Mouse (Mus musculus) lung, postnatal 0 days (tissue): ENCODE measurements at regions not wholly inside any gene's neighbourhood (a gene's known extent, or its start where the extent isn't known, plus 50 kb on each side); places are given as distances from the start of the nearest gene placed in this dataset.

ENCODE experiments used
- ATAC-seq: fragments of 200-750 bp; cut with Nextera tagmentation; 2 replicates; pipeline ENCODE4 v1.8.0; 2017; ENCODE audit warnings: moderate library complexity
- DNase-seq: peaks from one replicate; pipeline ENCODE4 v3.0.0-alpha.2; 2016; ENCODE audit warnings: low spot score
- H3K27ac ChIP-seq: fragments of 300-500 bp; sonication (generic); 2 replicates; pipeline ENCODE4 v1.5.1; 2014; ENCODE audit warnings: antibody characterized with exemption, mild to moderate bottlenecking, low read length, mixed read lengths
- H3K27me3 ChIP-seq: fragments of 300-500 bp; sonication (generic); replicated peaks from 2 replicates; pipeline ENCODE4 v1.6.1; 2014; ENCODE audit warnings: low read length, mixed read lengths; ENCODE audit not compliant: insufficient read depth
- H3K36me3 ChIP-seq: fragments of 300-500 bp; sonication (generic); 2 replicates; pipeline ENCODE4 v1.6.1; 2014; ENCODE audit warnings: low read length, mixed read lengths; ENCODE audit not compliant: insufficient read depth
- H3K4me1 ChIP-seq: fragments of 300-500 bp; sonication (generic); 2 replicates; pipeline ENCODE4 v1.6.1; 2014; ENCODE audit warnings: antibody characterized with exemption, low read depth, low read length, mixed read lengths; ENCODE audit not compliant: insufficient read depth
- H3K4me2 ChIP-seq: fragments of 300-500 bp; sonication (generic); replicated peaks from 2 replicates; pipeline ENCODE4 v1.6.1; 2014; ENCODE audit warnings: low read depth, mild to moderate bottlenecking, low read length, moderate library complexity, mixed read lengths
- H3K4me3 ChIP-seq: fragments of 300-500 bp; sonication (generic); 2 replicates; pipeline ENCODE4 v1.5.1; 2014; ENCODE audit warnings: low read depth, low read length
- H3K9ac ChIP-seq: fragments of 300-500 bp; sonication (generic); replicated peaks from 2 replicates; pipeline ENCODE4 v1.6.1; 2014; ENCODE audit warnings: low read depth, mild to moderate bottlenecking
- H3K9me3 ChIP-seq: fragments of 300-500 bp; sonication (generic); 2 replicates; pipeline ENCODE4 v1.6.1; 2016; ENCODE audit warnings: low read length, mixed read lengths
- CTCF ChIP-seq: IDR thresholded peaks from 2 replicates; pipeline ENCODE4 v1.5.1; 2016; ENCODE audit warnings: antibody characterized with exemption, mild to moderate bottlenecking
- EP300 ChIP-seq: IDR thresholded peaks from 2 replicates; pipeline ENCODE4 v1.6.1; 2016; ENCODE audit warnings: antibody characterized with exemption, mild to moderate bottlenecking, control low read depth
- WGBS: fragments of 180-500 bp; shearing (Covaris S2); extraction: QIAGEN DNeasy Blood & Tissue Kit; methylation state at CpG from one replicate; pipeline ENCODE4 v1.1.7; 2014; 5-methylcytosine and 5-hydroxymethylcytosine counted together

DNA sequence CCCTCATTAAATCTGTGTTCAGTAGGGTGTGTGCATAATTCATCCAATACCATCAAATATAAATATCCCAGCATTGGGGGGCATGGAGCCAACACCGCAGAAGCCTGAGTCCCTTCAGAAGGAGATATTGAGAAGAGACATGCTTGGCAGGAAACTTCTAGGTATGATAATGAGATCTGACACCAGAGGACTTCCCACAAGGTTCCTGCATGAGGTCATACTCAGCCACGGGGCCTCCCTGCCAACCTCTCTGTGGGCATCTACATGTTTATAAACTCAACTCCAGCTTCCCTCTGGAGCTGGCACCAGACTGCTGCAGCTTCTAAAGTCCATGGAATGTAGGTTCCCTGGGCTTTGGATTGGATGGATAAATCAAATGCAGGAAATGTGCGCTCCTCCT, 587.4 kb upstream of the Kdm8 start:
- no peak overlapping the region for H3K9ac ChIP-seq
- no peak overlapping the region for H3K4me2 ChIP-seq
- no peak for DNase-seq
- H3K9me3 ChIP-seq, result no peaks in the 10 kb centered on the region
- no peak overlapping the region for H3K4me3 ChIP-seq
- ATAC-seq, result no peak
- 74% methylated on average over 3 of the region's 3 CpGs for WGBS
- H3K36me3 ChIP-seq, result no peaks in the 10 kb centered on the region
- no peak overlapping the region for H3K27ac ChIP-seq
- TF ChIP-seq CTCF (no peak), EP300 (no peak)
- no peaks in the 10 kb centered on the region for H3K27me3 ChIP-seq
- H3K4me1 ChIP-seq, result no peaks in the 10 kb centered on the region

DNA sequence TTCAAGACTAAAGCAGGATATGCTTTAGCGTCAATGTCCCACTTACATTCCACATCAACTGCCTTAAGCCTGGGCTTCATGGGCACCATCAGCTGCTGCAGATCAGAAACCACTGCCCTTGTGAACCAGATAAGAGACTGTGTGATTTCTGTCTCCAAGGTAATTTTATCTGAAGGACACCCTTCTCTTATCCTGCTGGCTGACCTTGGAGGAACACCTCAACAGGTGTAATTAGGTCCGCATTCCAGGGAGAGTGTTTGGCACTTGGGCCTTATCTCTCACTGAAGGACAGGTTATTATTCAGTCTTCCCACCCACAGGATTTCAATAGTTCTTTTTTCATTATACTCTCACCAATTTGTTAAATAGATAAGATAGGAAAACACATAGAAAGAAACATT, 583.1 kb upstream of the Kdm8 start:
- no peak for DNase-seq
- Histone ChIP-seq H3K9me3 (no peaks in the 10 kb centered on the region), H3K36me3 (no peaks in the 10 kb centered on the region), H3K27me3 (no peaks in the 10 kb centered on the region), H3K4me3 (no peak overlapping the region), H3K27ac (no peak overlapping the region), H3K4me2 (no peak overlapping the region), H3K4me1 (no peaks in the 10 kb centered on the region), H3K9ac (no peak overlapping the region)
- no peak for ATAC-seq
- 58% methylated on average over 2 of the region's 2 CpGs for WGBS
- TF ChIP-seq EP300 (no peak), CTCF (no peak)

DNA sequence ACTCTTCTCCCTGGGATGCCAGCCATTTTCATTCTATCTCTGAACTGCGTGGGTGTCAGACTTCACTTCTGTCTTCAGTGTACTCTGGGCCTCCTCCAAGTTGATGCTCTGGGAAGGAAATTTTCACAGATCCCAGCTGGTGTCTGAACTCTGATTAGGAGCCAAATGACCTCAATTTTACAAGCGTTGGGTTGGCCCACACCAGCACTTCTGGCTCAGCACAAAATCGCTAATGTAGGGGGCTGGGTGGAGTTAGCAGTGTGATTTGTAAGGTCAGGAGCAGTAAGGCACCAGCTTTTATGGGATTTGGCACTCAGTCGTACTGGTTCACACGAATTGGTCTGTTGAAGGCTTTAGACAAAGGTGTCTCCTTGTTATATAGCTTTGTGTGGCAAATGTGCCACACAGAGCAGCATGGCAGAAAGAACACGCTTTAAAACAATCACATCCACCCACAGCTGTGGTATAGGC, 576.3 kb upstream of the Kdm8 start:
- no peak overlapping the region for H3K9ac ChIP-seq
- no peak overlapping the region for H3K4me3 ChIP-seq
- TF ChIP-seq EP300 (0 out of 2 replicates have a peak, but pooled peaks have one; percentile 7), CTCF (no peak)
- WGBS, result 45% methylated on average over 6 of the region's 6 CpGs
- no peaks in the 10 kb centered on the region for H3K4me1 ChIP-seq
- peak; percentile 80 for ATAC-seq
- H3K27ac ChIP-seq, result no peak overlapping the region
- no peaks in the 10 kb centered on the region for H3K36me3 ChIP-seq
- H3K27me3 ChIP-seq, result no peaks in the 10 kb centered on the region
- H3K4me2 ChIP-seq, result no peak overlapping the region
- DNase-seq, result peak; percentile 82
- no peaks in the 10 kb centered on the region for H3K9me3 ChIP-seq

DNA sequence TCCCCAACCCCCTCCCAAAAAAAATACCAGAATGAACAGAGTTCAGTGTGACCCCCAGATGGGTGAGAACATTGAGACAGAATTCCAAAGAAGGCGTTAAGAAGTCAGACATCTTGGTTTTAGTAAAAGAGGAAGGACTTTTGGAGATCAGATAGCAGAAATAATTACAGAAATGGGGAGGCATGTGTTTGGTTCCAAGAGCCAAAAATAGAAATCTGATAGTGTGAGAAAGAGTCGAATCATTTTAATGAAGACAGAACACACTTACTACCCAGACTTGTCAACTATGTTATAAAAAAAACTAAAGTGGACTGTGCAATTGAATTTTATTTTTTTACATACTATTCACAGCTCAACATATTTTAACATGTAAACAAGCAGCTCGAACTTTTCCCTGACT, 575.9 kb upstream of the Kdm8 start:
- Histone ChIP-seq H3K4me2 (no peak overlapping the region), H3K9ac (no peak overlapping the region), H3K27ac (no peak overlapping the region), H3K27me3 (no peaks in the 10 kb centered on the region), H3K4me3 (no peak overlapping the region), H3K36me3 (no peaks in the 10 kb centered on the region), H3K9me3 (no peaks in the 10 kb centered on the region), H3K4me1 (no peaks in the 10 kb centered on the region)
- peak; percentile 60 for DNase-seq
- 49% methylated on average over 3 of the region's 3 CpGs for WGBS
- ATAC-seq, result peak; percentile 28
- TF ChIP-seq EP300 (no peak), CTCF (no peak)

DNA sequence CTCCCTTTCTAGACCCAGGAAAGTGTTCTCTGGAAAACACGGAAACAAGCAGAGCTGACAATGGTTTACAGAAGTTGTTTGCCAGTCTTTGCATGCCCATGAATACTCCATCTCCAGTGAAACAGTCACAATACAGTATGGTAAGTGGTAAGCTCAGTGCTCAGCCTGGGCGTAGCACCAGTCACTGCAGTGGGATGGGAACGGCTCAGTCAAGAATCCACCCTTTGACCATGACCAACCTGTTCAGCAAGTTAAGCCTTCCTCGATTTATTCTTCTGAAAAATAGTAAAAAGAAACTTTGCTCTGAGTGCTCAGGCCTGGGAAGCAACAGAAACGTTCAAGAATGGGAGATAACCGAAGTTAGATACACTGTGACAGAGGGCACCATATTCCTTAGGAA, 563.7 kb upstream of the Kdm8 start:
- H3K4me3 ChIP-seq, result no peak overlapping the region
- ATAC-seq (no peak), DNase-seq (no peak)
- H3K9me3 ChIP-seq, result no peaks in the 10 kb centered on the region
- no peak overlapping the region for H3K27ac ChIP-seq
- no peaks in the 10 kb centered on the region for H3K36me3 ChIP-seq
- no peak for TF ChIP-seq CTCF
- TF ChIP-seq EP300, result no peak
- 75% methylated on average over 6 of the region's 6 CpGs for WGBS
- H3K4me2 ChIP-seq, result no peak overlapping the region
- no peak overlapping the region for H3K9ac ChIP-seq
- H3K4me1 ChIP-seq, result no peaks in the 10 kb centered on the region
- H3K27me3 ChIP-seq, result no peaks in the 10 kb centered on the region

DNA sequence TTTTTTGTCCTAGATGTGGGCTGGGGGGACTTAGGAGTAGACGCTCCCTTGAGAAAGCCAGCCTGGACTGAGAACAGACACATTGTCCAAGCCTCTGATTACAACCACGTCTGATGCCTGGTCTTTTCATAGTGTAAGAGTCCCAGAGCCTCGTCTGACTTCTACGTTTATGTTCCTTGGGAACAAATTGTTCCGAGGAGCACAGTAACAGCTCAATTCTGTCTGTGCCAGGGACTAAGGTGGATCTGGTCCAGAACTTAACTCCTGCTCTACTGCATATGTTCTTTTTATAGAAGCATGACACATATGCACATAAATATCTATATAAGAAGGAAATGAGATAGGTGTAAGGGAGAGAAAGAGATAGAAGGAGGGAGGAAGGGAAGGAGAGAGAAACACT, 537.2 kb upstream of the Kdm8 start:
- TF ChIP-seq CTCF, result no peak
- peak; percentile 87 for TF ChIP-seq EP300
- DNase-seq (peak; percentile 88), ATAC-seq (peak; percentile 91)
- H3K9me3 ChIP-seq, result 0 out of 2 replicates have a peak, but pooled peaks cover 3% of the 10 kb centered on the region
- H3K4me3 ChIP-seq, result no peak overlapping the region
- no peaks in the 10 kb centered on the region for H3K36me3 ChIP-seq
- no peaks in the 10 kb centered on the region for H3K4me1 ChIP-seq
- H3K27ac ChIP-seq, result no peak overlapping the region
- 53% methylated on average over 5 of the region's 5 CpGs for WGBS
- no peaks in the 10 kb centered on the region for H3K27me3 ChIP-seq
- no peak overlapping the region for H3K9ac ChIP-seq
- H3K4me2 ChIP-seq, result no peak overlapping the region
